Comparison of ENCODE assay signal across 8 mouse cellular contexts in the genomic region with DNA sequence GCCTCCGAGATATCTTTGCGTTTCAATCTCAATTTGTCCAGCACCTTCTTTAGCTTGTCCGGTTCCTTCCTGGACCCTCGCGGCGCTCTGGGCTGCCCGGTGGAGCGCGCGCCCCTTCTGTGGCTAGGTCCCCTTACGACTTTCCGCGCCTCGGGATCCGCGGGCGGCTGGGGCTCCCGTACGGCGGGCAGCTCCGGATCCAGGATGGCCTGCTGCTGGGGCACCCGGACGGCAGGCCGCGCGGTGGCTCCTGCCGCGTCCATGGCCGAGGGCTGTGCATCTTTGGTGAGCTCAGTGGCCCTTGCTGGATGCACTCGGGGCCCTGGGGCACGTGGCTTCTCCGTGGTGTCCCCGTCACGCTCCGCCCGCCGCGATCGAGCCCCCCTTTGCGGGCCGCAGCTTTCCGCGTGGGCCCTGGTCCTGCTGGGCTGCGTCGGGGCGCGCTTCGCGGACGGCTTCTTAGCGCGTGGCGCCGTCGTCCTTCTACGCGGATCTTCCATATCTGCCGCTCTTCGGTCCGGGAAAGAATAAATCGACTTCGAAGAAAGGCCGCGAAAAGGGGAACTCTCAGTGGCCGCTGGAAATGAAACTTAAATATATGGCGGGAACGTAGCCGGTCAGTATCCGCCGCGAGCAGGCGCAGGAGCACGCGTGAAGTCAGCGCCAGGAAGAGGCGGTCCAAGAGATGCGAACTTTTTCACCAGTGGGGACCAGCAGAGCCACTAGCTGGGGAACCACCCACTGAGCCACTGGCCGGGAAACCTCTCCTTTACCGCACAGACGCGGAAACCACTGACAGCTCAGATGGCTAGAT. TPM values are rescaled to one million over a fixed set of nuclear protein-coding genes. Genes with fewer than 3 reads are reported as not detected.
DNase-seq lines count a peak whose midpoint lies in the region; ATAC-seq and TF ChIP-seq lines count a peak whose summit lies in the region.

A gene (minus strand): TSS at position 659 of the 814 bp plus-strand sequence.

- peak within 1 kb of the TSS; percentile 40 for H3K4me3 ChIP-seq in forebrain, postnatal 0 days (ENCODE audit: low read depth, low read length)
- peak within 1 kb of the TSS; percentile 52 for H3K4me3 ChIP-seq in hindbrain, embryonic 10.5 days

- no peak within 1 kb of the TSS for H3K27ac ChIP-seq in forebrain, postnatal 0 days (ENCODE audit: low read depth, low read length)
- H3K27ac ChIP-seq in hindbrain, embryonic 10.5 days: peak within 1 kb of the TSS; percentile 40; the same call in 1 of the 2 replicates

- peak within 1 kb of the TSS; percentile 67 for H3K4me2 ChIP-seq in forebrain, postnatal 0 days (ENCODE audit: low read depth)

- 3% methylated on average over 81 of the region's 81 CpGs for WGBS in forebrain, postnatal 0 days
- under 1% methylated on average over 81 of the region's 81 CpGs for WGBS in hindbrain, embryonic 10.5 days

- peak; percentile 34 for ATAC-seq in forebrain, postnatal 0 days
- peak; percentile 91 for ATAC-seq in megakaryocyte, adult 5-6 weeks (ENCODE audit: poor library complexity, severe bottlenecking)

- no peaks in the 10 kb centered on the region for H3K36me3 ChIP-seq in forebrain, postnatal 0 days (ENCODE audit: insufficient read depth)
- no peaks in the 10 kb centered on the region for H3K36me3 ChIP-seq in hindbrain, embryonic 10.5 days

- no peaks in the 10 kb centered on the region for H3K9me3 ChIP-seq in forebrain, postnatal 0 days (ENCODE audit: low read length)
- H3K9me3 ChIP-seq in hindbrain, embryonic 10.5 days: no peaks in the 10 kb centered on the region

- H3K4me1 ChIP-seq in forebrain, postnatal 0 days (ENCODE audit: insufficient read depth): 0 out of 2 replicates have a peak, but pooled peaks cover 3% of the 10 kb centered on the region
- H3K4me1 ChIP-seq in hindbrain, embryonic 10.5 days (replicated peaks): peaks cover 12% of the 10 kb centered on the region

- peak; percentile 42 to 49 for DNase-seq in CD8-positive naive resting alpha-beta T cell, adult 2 months (ENCODE audit: low read depth in 2 of 2, low spot score in 2 of 2)
- peak; percentile 50 for DNase-seq in adrenal gland, postnatal 25 days
- peak; percentile 28 for DNase-seq in forebrain, postnatal 0 days
- DNase-seq in hindbrain, embryonic 10.5 days (ENCODE audit: low spot score): peak; percentile 64
- peak; percentile 28 to 71 for DNase-seq in left cerebral cortex, postnatal 10 days (ENCODE audit: extremely low spot score in 1 of 2, low spot score in 2 of 2)
- peak; percentile 10 to 21 for DNase-seq in right cerebral cortex, adult 2 months (ENCODE audit: low spot score in 2 of 2)
- peak; percentile 60 to 63 for DNase-seq in urinary bladder, postnatal 4 days (ENCODE audit: low spot score in 2 of 2)

- intact Hi-C loops in left cerebral cortex, postnatal 10 days (cut with DNase I): no loop called here

- no peak for TF ChIP-seq CTCF in forebrain, postnatal 0 days (IDR thresholded peaks at IDR 0.05; ENCODE audit: low read depth)

- H3K27me3 ChIP-seq in forebrain, postnatal 0 days (ENCODE audit: insufficient read depth, low read length): peaks cover 60% of the 10 kb centered on the region
- H3K27me3 ChIP-seq in hindbrain, embryonic 10.5 days (ENCODE audit: insufficient read depth, poor library complexity, severe bottlenecking): peaks cover 85% of the 10 kb centered on the region

- peak within 1 kb of the TSS; percentile 28; the same call in 1 of the 2 replicates for H3K9ac ChIP-seq in forebrain, postnatal 0 days

RNA-seq across cellular contexts. Expression of the gene that starts here (rescaled TPM):
- 1.1 and 1.6 TPM in 2 replicates for total RNA-seq in adrenal gland, postnatal 25 days (2021)
- total RNA-seq in forebrain, postnatal 0 days (2014; rRNA removed): 0.85 and 0.90 TPM in 2 replicates
- polyA plus RNA-seq in forebrain, postnatal 0 days (2015; fragmentation: Nextera tagmentation; extraction: Ambion mirVana): 0.33 and 0.47 TPM in 2 replicates
- polyA plus RNA-seq in hindbrain, embryonic 10.5 days (2016; fragmentation: Nextera tagmentation; extraction: Ambion mirVana): 0.20 and 0.46 TPM in 2 replicates
- under 1 TPM; 0.66 to 0.83 TPM for total RNA-seq in left cerebral cortex, postnatal 10 days (2021)
- 18.4 and 21.4 TPM in 2 replicates for total RNA-seq in megakaryocyte, adult 5-6 weeks (2015)
- total RNA-seq in megakaryocyte, adult 5-6 weeks (2017): 12.1 and 14.5 TPM in 2 replicates

Comparison
In these comparisons a context has a peak if more than half of its experiments do, and no peak if none do; other contexts are left out.
1. Peak in DNase-seq, ATAC-seq, H3K4me3 ChIP-seq, H3K9ac ChIP-seq and H3K4me2 ChIP-seq in forebrain, postnatal 0 days; RNA of the gene not detected or under 1 TPM.
2. Peak in DNase-seq, H3K4me3 ChIP-seq and H3K27ac ChIP-seq in hindbrain, embryonic 10.5 days; RNA of the gene not detected or under 1 TPM.
3. Peak in DNase-seq in left cerebral cortex, postnatal 10 days; RNA of the gene not detected or under 1 TPM.